Mouse (Mus musculus): Measurements from ENCODE around the gene Cachd1. TPM values are rescaled to one million over a fixed set of nuclear protein-coding genes. Genes with fewer than 3 reads are reported as not detected.

Gene Cachd1
- polyA plus RNA-seq, 1 experiment from 2014 or later = 15.2 TPM

DNA sequence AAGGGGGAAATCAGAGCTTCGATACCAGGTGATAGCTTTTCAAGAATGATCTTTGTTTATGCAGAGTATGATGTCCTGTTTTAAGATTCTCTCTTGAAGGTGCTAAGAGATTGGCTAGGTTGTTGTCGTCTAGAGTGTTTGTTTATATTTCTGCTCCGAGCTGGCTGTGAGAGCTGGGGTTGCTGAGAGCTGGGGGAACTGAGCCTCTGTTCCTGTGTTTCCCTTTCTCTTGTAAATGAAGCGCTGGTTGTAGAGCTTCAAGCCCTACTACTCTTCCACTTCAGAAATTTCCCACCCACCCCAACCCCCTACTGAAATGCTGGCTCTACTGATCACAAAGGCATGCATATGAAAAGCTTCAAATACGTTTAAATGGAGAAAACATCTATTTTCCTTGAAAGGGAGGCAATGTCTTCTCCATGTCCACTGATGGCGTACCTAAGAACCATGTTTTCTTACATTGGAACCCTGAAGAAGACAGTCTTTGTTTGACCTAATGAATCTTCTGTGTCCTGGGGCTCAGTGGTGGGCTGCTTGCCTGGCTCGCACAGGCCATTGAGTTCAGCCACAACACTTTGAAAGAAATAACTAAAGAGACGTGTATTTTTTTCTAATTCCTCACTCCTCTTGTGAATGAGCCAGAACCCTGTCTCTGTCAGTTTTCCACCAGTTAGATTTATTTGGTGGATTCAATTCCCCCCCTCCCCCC is 35.5 kb downstream of the Cachd1 start:
- H3K9ac ChIP-seq (replicated peaks; ENCODE audit: low read depth, low read length) = no peak overlapping the region
- peak; percentile 70 for ATAC-seq
- H3K4me2 ChIP-seq (ENCODE audit: low read length) = peak overlapping the region; percentile 19
- peaks cover 22% of the 10 kb centered on the region for H3K4me1 ChIP-seq (replicated peaks; ENCODE audit: control insufficient read depth, insufficient read depth, low read length)
- H3K27ac ChIP-seq (ENCODE audit: low read length) = no peak overlapping the region; the same call in 1 of the 2 replicates
- H3K9me3 ChIP-seq (ENCODE audit: control insufficient read depth, low read length) = no peaks in the 10 kb centered on the region
- no peaks in the 10 kb centered on the region for H3K36me3 ChIP-seq (ENCODE audit: control insufficient read depth, insufficient read depth)
- no peaks in the 10 kb centered on the region for H3K27me3 ChIP-seq (replicated peaks; ENCODE audit: control insufficient read depth, insufficient read depth, low read length)
- 4% methylated on average over 8 of the region's 8 CpGs for WGBS
- no peak overlapping the region for H3K4me3 ChIP-seq (replicated peaks; ENCODE audit: low read length)

DNA sequence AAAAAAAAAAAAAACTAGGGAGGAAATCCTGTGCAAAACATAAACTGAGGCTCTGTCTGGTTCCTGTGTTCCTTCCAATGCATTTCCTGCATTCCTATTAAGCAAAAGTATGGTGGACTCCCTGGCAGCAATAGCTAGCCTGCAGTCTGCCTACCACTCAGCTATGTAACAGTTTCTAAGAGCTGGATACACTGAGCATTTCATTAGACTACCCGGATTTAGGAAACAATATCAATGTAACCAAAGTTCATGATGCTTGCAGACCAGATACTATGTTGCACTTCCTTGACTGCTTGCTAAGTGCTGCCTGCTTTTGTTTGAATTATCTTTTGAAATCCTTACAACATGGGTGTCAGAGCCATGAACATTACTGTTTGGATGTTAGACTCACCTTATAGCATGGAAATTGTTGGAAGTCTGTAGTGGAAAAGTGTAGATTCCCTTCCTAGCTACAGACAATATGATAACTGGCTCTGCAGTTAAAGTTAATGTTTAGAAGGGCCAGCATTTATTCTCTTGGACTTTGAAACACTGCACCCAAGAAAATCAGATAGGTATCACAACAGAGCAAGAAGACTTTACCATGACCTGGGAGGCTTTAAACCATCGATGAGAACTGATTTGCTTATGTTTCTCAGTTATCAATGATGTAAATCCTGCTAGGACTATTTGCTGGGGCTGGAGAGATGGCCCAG is 37.4 kb downstream of the Cachd1 start:
- no peak for ATAC-seq
- no peak overlapping the region for H3K4me3 ChIP-seq (replicated peaks; ENCODE audit: low read length)

GRCm38 (mm10) chr4:100819238-100819637 is 42.8 kb downstream of the Cachd1 start:
- Histone ChIP-seq H3K36me3 (ENCODE audit: control insufficient read depth, insufficient read depth) (no peaks in the 10 kb centered on the region), H3K4me2 (ENCODE audit: low read length) (no peak overlapping the region), H3K4me1 (replicated peaks; ENCODE audit: control insufficient read depth, insufficient read depth, low read length) (no peaks in the 10 kb centered on the region), H3K9me3 (ENCODE audit: control insufficient read depth, low read length) (no peaks in the 10 kb centered on the region), H3K4me3 (replicated peaks; ENCODE audit: low read length) (no peak overlapping the region), H3K27me3 (replicated peaks; ENCODE audit: control insufficient read depth, insufficient read depth, low read length) (no peaks in the 10 kb centered on the region), H3K27ac (ENCODE audit: low read length) (no peak overlapping the region), H3K9ac (replicated peaks; ENCODE audit: low read depth, low read length) (no peak overlapping the region)
- WGBS = 92% methylated on average over 3 of the region's 3 CpGs
- ATAC-seq = no peak

More for the DNA sequence above, 37.4 kb downstream of the Cachd1 start:
- Histone ChIP-seq H3K4me2 (ENCODE audit: low read length) (no peak overlapping the region), H3K36me3 (ENCODE audit: control insufficient read depth, insufficient read depth) (no peaks in the 10 kb centered on the region), H3K27ac (ENCODE audit: low read length) (no peak overlapping the region), H3K4me1 (replicated peaks; ENCODE audit: control insufficient read depth, insufficient read depth, low read length) (peaks cover 22% of the 10 kb centered on the region), H3K9me3 (ENCODE audit: control insufficient read depth, low read length) (no peaks in the 10 kb centered on the region), H3K9ac (replicated peaks; ENCODE audit: low read depth, low read length) (no peak overlapping the region), H3K27me3 (replicated peaks; ENCODE audit: control insufficient read depth, insufficient read depth, low read length) (no peaks in the 10 kb centered on the region)
- WGBS = 93% methylated on average over 2 of the region's 2 CpGs

DNA sequence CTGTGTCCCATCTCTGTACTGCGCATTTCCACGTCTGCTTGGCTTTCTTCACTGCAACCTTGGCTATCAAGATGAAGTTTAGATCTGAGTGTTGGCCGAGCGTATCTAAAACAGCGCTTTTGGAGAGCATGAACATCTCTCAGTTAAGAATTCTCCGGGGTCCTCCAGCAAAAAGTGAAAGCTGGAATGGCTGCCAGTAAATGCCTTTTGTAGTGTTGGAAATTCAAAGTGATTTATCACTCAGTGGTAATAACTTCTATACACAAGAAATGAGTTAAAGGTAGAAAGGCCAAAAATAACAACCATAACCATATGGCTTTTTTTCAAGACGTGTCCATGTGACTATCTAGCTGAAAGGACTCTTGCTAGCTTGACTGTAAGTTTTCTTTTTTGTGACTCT is 46.1 kb downstream of the Cachd1 start:
- H3K9ac ChIP-seq (replicated peaks; ENCODE audit: low read depth, low read length) = no peak overlapping the region
- peaks cover 2% of the 10 kb centered on the region; the same call in 1 of the 2 replicates for H3K9me3 ChIP-seq (ENCODE audit: control insufficient read depth, low read length)
- H3K27me3 ChIP-seq (replicated peaks; ENCODE audit: control insufficient read depth, insufficient read depth, low read length) = no peaks in the 10 kb centered on the region
- H3K36me3 ChIP-seq (ENCODE audit: control insufficient read depth, insufficient read depth) = no peaks in the 10 kb centered on the region
- H3K4me1 ChIP-seq (replicated peaks; ENCODE audit: control insufficient read depth, insufficient read depth, low read length) = no peaks in the 10 kb centered on the region
- H3K27ac ChIP-seq (ENCODE audit: low read length) = no peak overlapping the region
- ATAC-seq = no peak
- WGBS = 88% methylated on average over 7 of the region's 7 CpGs
- H3K4me3 ChIP-seq (replicated peaks; ENCODE audit: low read length) = no peak overlapping the region
- H3K4me2 ChIP-seq (ENCODE audit: low read length) = no peak overlapping the region

DNA sequence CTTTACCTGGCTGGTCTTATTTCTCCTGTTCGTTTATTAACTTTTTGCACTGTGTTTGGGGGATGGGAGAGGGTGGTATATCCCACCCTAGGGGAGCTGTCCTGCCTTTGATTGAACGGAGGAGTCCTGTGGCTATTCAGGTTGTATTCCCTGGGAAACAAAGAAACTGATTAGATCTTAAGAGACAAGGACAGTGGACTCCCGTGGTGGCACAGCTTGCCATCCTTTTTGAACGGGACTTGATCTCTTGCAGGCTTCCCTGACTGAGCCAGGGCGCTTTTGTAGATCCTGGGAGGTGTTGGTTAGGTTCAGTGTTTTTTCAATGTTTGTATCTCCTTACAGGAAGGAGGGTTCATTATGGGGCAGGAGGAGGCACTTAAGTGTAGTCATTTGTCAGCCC is 50.9 kb downstream of the Cachd1 start:
- Histone ChIP-seq H3K36me3 (ENCODE audit: control insufficient read depth, insufficient read depth) (no peaks in the 10 kb centered on the region), H3K4me2 (ENCODE audit: low read length) (no peak overlapping the region), H3K27me3 (replicated peaks; ENCODE audit: control insufficient read depth, insufficient read depth, low read length) (no peaks in the 10 kb centered on the region), H3K4me1 (replicated peaks; ENCODE audit: control insufficient read depth, insufficient read depth, low read length) (peaks cover 8% of the 10 kb centered on the region), H3K27ac (ENCODE audit: low read length) (no peak overlapping the region), H3K9ac (replicated peaks; ENCODE audit: low read depth, low read length) (no peak overlapping the region), H3K9me3 (ENCODE audit: control insufficient read depth, low read length) (peaks cover 2% of the 10 kb centered on the region; the same call in 1 of the 2 replicates), H3K4me3 (replicated peaks; ENCODE audit: low read length) (no peak overlapping the region)
- ATAC-seq = no peak
- WGBS = 12% methylated on average over 5 of the region's 5 CpGs

DNA sequence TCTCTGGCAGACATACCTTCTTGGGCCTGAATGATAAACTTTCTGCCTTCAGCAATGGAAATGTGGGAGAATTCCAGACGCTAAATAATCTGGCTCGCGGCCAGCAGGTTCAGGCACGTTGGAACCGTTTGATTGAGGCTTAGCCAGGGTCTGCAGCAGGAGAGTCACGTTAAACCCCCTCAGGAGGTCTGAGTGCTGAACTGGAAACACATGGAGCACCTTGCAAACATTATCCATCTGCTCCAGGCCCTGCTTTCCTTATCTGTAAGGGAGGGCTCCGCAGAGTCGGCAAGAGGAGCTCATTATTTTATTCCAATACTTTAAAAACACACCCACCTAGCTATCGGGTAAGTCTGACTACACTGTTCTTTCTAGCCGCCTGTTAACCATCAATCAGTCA is 52.3 kb downstream of the Cachd1 start:
- H3K27me3 ChIP-seq (replicated peaks; ENCODE audit: control insufficient read depth, insufficient read depth, low read length) = no peaks in the 10 kb centered on the region
- peaks cover 2% of the 10 kb centered on the region; the same call in 1 of the 2 replicates for H3K9me3 ChIP-seq (ENCODE audit: control insufficient read depth, low read length)
- no peak overlapping the region for H3K4me3 ChIP-seq (replicated peaks; ENCODE audit: low read length)
- H3K4me2 ChIP-seq (ENCODE audit: low read length) = peak overlapping the region; percentile 10; the same call in 1 of the 2 replicates
- H3K27ac ChIP-seq (ENCODE audit: low read length) = no peak overlapping the region; the same call in 1 of the 2 replicates
- no peak overlapping the region for H3K9ac ChIP-seq (replicated peaks; ENCODE audit: low read depth, low read length)
- no peaks in the 10 kb centered on the region for H3K36me3 ChIP-seq (ENCODE audit: control insufficient read depth, insufficient read depth)
- ATAC-seq = peak; percentile 62
- peaks cover 8% of the 10 kb centered on the region for H3K4me1 ChIP-seq (replicated peaks; ENCODE audit: control insufficient read depth, insufficient read depth, low read length)
- WGBS = 4% methylated on average over 10 of the region's 10 CpGs

DNA sequence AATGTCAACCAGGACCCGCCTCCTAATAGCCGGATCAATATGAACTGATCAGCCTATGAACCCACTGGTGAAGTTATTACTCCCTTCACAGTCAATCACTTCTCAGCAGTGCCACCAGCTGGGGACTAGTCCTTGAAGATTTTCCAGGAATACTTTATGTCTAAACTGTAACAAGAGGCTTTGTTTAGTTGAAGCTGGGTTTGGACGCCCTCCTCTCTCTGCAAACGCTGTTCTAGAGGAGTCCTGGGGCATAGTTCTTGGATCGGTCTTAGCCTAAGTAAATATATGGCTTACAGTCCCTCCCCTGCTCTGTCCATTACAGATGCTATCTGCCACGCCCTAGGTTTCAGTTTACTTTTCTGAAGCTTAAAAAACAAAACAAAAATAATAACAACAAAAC is 60.7 kb downstream of the Cachd1 start:
- ATAC-seq = no peak
- H3K4me3 ChIP-seq (replicated peaks; ENCODE audit: low read length) = no peak overlapping the region
- no peaks in the 10 kb centered on the region for H3K27me3 ChIP-seq (replicated peaks; ENCODE audit: control insufficient read depth, insufficient read depth, low read length)
- no peak overlapping the region for H3K9ac ChIP-seq (replicated peaks; ENCODE audit: low read depth, low read length)
- H3K27ac ChIP-seq (ENCODE audit: low read length) = no peak overlapping the region
- no peaks in the 10 kb centered on the region for H3K36me3 ChIP-seq (ENCODE audit: control insufficient read depth, insufficient read depth)
- no peaks in the 10 kb centered on the region for H3K9me3 ChIP-seq (ENCODE audit: control insufficient read depth, low read length)
- no peak overlapping the region for H3K4me2 ChIP-seq (ENCODE audit: low read length)
- WGBS = 70% methylated on average over 6 of the region's 6 CpGs
- no peaks in the 10 kb centered on the region; the same call in 1 of the 2 replicates for H3K4me1 ChIP-seq (replicated peaks; ENCODE audit: control insufficient read depth, insufficient read depth, low read length)

- ATAC-seq = no peak
- H3K4me1 ChIP-seq (replicated peaks; ENCODE audit: control insufficient read depth, insufficient read depth, low read length) = peaks cover 8% of the 10 kb centered on the region
Measured at GRCm38 (mm10) chr4:100842629-100843028, 66.2 kb downstream of the Cachd1 start.

GRCm38 (mm10) chr4:100843119-100843518 is 66.6 kb downstream of the Cachd1 start:
- WGBS = 13% methylated on average over 5 of the region's 5 CpGs
- H3K9me3 ChIP-seq (ENCODE audit: control insufficient read depth, low read length) = no peaks in the 10 kb centered on the region
- H3K27me3 ChIP-seq (replicated peaks; ENCODE audit: control insufficient read depth, insufficient read depth, low read length) = no peaks in the 10 kb centered on the region
- no peak overlapping the region for H3K9ac ChIP-seq (replicated peaks; ENCODE audit: low read depth, low read length)
- H3K27ac ChIP-seq (ENCODE audit: low read length) = no peak overlapping the region
- 0 out of 2 replicates have a peak, but pooled peaks have one; percentile 31 for ATAC-seq
- no peak overlapping the region for H3K4me2 ChIP-seq (ENCODE audit: low read length)
- no peaks in the 10 kb centered on the region for H3K36me3 ChIP-seq (ENCODE audit: control insufficient read depth, insufficient read depth)
- H3K4me1 ChIP-seq (replicated peaks; ENCODE audit: control insufficient read depth, insufficient read depth, low read length) = peaks cover 8% of the 10 kb centered on the region
- no peak overlapping the region for H3K4me3 ChIP-seq (replicated peaks; ENCODE audit: low read length)

More at GRCm38 (mm10) chr4:100842629-100843028, 66.2 kb downstream of the Cachd1 start:
- Histone ChIP-seq H3K9me3 (ENCODE audit: control insufficient read depth, low read length) (no peaks in the 10 kb centered on the region), H3K4me3 (replicated peaks; ENCODE audit: low read length) (no peak overlapping the region), H3K27me3 (replicated peaks; ENCODE audit: control insufficient read depth, insufficient read depth, low read length) (no peaks in the 10 kb centered on the region), H3K9ac (replicated peaks; ENCODE audit: low read depth, low read length) (no peak overlapping the region), H3K27ac (ENCODE audit: low read length) (no peak overlapping the region), H3K36me3 (ENCODE audit: control insufficient read depth, insufficient read depth) (no peaks in the 10 kb centered on the region), H3K4me2 (ENCODE audit: low read length) (no peak overlapping the region)
- WGBS = 18% methylated on average over 5 of the region's 5 CpGs
